Mouse (Mus musculus) hindbrain, embryonic 15.5 days (tissue): ENCODE results near the gene Ky. TPM values are rescaled to one million over a fixed set of nuclear protein-coding genes. Genes with fewer than 3 reads are reported as not detected.

Source experiments
- ATAC-seq: fragments of 200-750 bp; cut with Nextera tagmentation; 2 replicates; pipeline ENCODE4 v1.8.0; 2017; ENCODE audit warnings: low read depth, moderate number of reproducible peaks, moderate TSS enrichment; ENCODE audit not compliant: low FRiP score
- H3K27ac ChIP-seq: fragments of 300-500 bp; sonication (generic); replicated peaks from 2 replicates; pipeline ENCODE4 v1.5.1; 2015; ENCODE audit warnings: mild to moderate bottlenecking, inconsistent platforms
- H3K27me3 ChIP-seq: fragments of 300-500 bp; sonication (generic); 2 replicates; pipeline ENCODE4 v1.6.1; 2015; ENCODE audit warnings: control low read depth, inconsistent platforms
- H3K36me3 ChIP-seq: fragments of 300-500 bp; sonication (generic); 2 replicates; pipeline ENCODE4 v1.6.1; 2015; ENCODE audit warnings: control low read depth, inconsistent platforms
- H3K4me1 ChIP-seq: fragments of 300-500 bp; sonication (generic); replicated peaks from 2 replicates; pipeline ENCODE4 v1.6.1; 2015; ENCODE audit warnings: control low read depth, inconsistent platforms
- H3K4me2 ChIP-seq: fragments of 300-500 bp; sonication (generic); 2 replicates; pipeline ENCODE4 v1.6.1; 2015; ENCODE audit warnings: moderate library complexity, mild to moderate bottlenecking, inconsistent platforms
- H3K4me3 ChIP-seq: fragments of 300-500 bp; sonication (generic); 2 replicates; pipeline ENCODE4 v1.5.1; 2015; ENCODE audit warnings: mild to moderate bottlenecking, inconsistent platforms
- H3K9ac ChIP-seq: fragments of 300-500 bp; sonication (generic); 2 replicates; pipeline ENCODE4 v1.6.1; 2015; ENCODE audit warnings: inconsistent platforms
- H3K9me3 ChIP-seq: fragments of 300-500 bp; sonication (generic); 2 replicates; pipeline ENCODE4 v1.6.1; 2016; ENCODE audit warnings: control low read depth, inconsistent platforms
- WGBS: fragments of 180-500 bp; shearing (Covaris S2); methylation state at CpG from one replicate; pipeline ENCODE4 v1.1.7; 2015; 5-methylcytosine and 5-hydroxymethylcytosine counted together
- polyA plus RNA-seq: library from polyadenylated mRNA; unstranded; fragments of >200 nt; fragmentation: Nextera tagmentation; extraction: Ambion mirVana; gene quantifications from 2 replicates; pipeline ENCODE4 v1.2.1, GENCODE M21; 2015

The Ky gene
- polyA plus RNA-seq, 1 experiment from 2014 or later = 1.2 TPM

GRCm38 (mm10) chr9:102543761-102544115 lies 38.2 kb downstream of the Ky start:
- Histone ChIP-seq H3K9me3 (no peaks in the 10 kb centered on the region), H3K9ac (no peak overlapping the region), H3K27me3 (peaks cover 4% of the 10 kb centered on the region; the same call in 1 of the 2 replicates), H3K4me1 (peaks cover 46% of the 10 kb centered on the region), H3K36me3 (no peaks in the 10 kb centered on the region), H3K4me2 (no peak overlapping the region; the same call in 1 of the 2 replicates), H3K27ac (peak overlapping the region; percentile 96), H3K4me3 (no peak overlapping the region)
- ATAC-seq = peak; percentile 36
- 10% methylated on average over 2 of the region's 2 CpGs for WGBS

DNA sequence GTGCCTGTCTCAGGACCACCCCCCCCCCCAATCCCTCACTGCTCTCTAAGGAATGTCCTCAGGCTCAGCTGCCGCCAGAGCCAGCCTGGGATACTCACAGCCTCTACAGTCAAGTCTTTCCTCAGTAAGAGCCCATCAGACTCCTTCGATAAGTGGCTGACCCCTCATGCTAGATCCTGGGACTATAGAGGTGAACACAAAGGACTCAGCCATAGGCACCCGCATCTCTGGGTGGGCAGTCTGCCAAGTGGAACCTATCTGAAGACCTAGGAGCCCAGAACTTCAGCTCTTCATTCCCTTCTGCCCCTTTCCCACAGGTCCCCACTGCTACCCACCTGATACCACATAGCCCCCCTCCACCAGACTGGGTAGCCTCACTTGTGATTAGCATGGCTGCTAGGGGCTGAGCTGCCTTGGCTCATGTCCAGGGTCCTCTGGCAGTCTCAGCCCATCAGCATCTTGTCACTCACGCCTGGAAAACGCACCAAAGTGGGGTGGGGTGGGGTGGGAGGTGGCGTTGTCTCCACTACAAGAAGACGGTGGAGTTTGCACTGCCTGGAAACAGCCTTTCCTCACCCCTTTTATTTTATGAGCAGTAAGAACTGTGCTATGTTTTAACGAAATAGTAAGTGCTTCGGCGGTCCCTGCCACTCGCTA lies 38.7 kb downstream of the Ky start:
- H3K9me3 ChIP-seq = no peaks in the 10 kb centered on the region
- H3K27ac ChIP-seq = peak overlapping the region; percentile 96
- peak overlapping the region; percentile 63 for H3K9ac ChIP-seq
- H3K36me3 ChIP-seq = no peaks in the 10 kb centered on the region
- H3K27me3 ChIP-seq = peaks cover 4% of the 10 kb centered on the region; the same call in 1 of the 2 replicates
- H3K4me1 ChIP-seq = peaks cover 46% of the 10 kb centered on the region
- H3K4me3 ChIP-seq = peak overlapping the region; percentile 36
- 11% methylated on average over 11 of the region's 11 CpGs for WGBS
- peak overlapping the region; percentile 78 for H3K4me2 ChIP-seq
- ATAC-seq = peak; percentile 75

DNA sequence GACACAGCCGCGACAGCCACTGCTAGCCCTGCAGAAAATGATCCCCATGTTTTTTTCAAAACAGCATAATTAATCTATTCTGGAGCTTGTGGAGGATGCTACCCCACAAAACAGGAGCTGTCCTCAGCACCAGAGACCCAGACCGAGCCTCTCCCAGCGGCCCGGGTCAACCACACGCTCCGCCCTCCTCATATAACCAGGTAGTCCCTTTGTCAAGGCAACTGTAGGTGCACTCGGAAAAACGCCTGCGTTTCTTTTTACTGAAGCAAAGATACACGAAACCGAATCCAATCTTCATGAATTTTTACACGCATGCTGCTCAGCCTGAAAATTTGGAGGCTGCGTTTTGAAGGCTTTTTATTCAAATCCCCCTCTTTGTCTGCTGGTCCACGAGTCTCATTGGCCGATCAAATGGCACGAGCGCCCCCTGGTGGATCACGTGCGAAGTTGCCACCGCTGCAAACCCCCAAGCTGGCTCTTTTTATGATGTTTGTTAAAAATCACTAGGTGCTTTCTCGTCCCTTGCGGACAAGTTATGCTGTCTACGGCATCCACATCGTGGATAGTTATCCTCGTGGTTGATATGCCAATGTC lies 39.3 kb downstream of the Ky start:
- ATAC-seq = peak; percentile 55
- Histone ChIP-seq H3K9me3 (no peaks in the 10 kb centered on the region), H3K9ac (peak overlapping the region; percentile 63), H3K4me2 (peak overlapping the region; percentile 78), H3K27me3 (peaks cover 4% of the 10 kb centered on the region; the same call in 1 of the 2 replicates), H3K4me1 (peaks cover 46% of the 10 kb centered on the region), H3K27ac (peak overlapping the region; percentile 96), H3K4me3 (peak overlapping the region; percentile 36), H3K36me3 (no peaks in the 10 kb centered on the region)
- WGBS = under 1% methylated on average over 26 of the region's 26 CpGs

- peak overlapping the region; percentile 36 for H3K4me3 ChIP-seq
- peak overlapping the region; percentile 96 for H3K27ac ChIP-seq
- ATAC-seq = peak; percentile 27; the same call in 1 of the 2 replicates
- peaks cover 4% of the 10 kb centered on the region; the same call in 1 of the 2 replicates for H3K27me3 ChIP-seq
- 0 out of 2 replicates have a peak overlapping the region, but pooled peaks have one; percentile 7 for H3K9ac ChIP-seq
- no peaks in the 10 kb centered on the region for H3K9me3 ChIP-seq
- no peaks in the 10 kb centered on the region for H3K36me3 ChIP-seq
- WGBS = 9% methylated on average over 22 of the region's 22 CpGs
- H3K4me1 ChIP-seq = peaks cover 46% of the 10 kb centered on the region
- peak overlapping the region; percentile 78 for H3K4me2 ChIP-seq
Observed at GRCm38 (mm10) chr9:102545406-102546255, 40.1 kb downstream of the Ky start.

DNA sequence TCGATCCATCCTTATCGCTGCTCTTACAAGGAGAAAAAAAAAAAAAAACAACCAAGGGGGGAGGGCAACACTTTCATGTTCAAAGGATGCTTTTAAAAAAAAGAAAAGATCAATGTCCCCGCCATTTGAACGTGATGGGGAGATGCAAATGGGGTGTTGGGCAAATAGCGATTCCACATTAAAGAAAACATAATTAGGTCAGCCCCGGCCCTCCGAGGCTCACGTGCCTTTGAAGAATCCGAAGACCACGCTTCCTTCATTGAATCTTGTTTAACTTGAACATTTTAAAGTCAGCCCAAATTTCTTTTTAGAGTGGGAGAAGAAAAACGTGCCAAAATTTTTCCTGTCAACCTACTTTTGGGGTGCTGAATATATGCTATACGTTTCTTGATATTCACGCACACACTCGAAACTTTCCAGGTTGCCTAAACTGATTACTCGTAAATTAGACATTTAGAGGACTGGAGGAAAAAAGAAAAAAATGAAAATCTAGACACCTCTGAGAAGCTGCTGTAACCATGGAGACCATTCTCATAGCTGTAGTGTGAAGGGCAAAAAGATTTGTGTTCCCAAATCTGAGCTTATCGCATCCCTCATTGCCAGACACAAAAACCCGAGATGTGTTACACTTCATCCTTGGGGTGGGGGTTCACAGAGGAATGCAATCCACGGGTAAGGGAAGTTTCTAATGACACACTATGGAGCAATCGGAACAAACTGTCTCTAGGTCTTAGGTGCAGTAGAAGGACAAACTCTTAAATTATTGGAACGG lies 40.9 kb downstream of the Ky start:
- no peak for ATAC-seq
- WGBS = 44% methylated on average over 20 of the region's 20 CpGs
- H3K27me3 ChIP-seq = peaks cover 4% of the 10 kb centered on the region; the same call in 1 of the 2 replicates
- H3K4me1 ChIP-seq = peaks cover 46% of the 10 kb centered on the region
- no peak overlapping the region for H3K9ac ChIP-seq
- H3K4me3 ChIP-seq = no peak overlapping the region
- H3K9me3 ChIP-seq = no peaks in the 10 kb centered on the region
- H3K36me3 ChIP-seq = no peaks in the 10 kb centered on the region
- H3K27ac ChIP-seq = peak overlapping the region; percentile 96; the same call in 1 of the 2 replicates
- H3K4me2 ChIP-seq = peak overlapping the region; percentile 78

DNA sequence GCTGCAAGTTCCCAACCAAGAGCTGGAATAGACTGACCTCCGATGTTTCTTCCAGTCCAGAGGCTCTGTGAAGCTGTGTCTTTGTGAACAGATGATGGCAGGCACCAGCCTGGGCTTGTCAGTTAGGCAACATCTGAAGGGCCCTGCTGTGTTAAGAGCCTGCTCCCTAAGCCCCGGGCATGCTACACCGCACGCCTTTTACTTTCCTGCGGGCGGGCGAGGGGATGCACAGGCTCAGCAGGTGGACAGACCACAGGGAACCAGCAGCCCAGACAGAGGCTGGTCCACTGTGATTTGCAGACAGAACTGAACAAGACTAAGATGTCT lies 41.4 kb downstream of the Ky start:
- Histone ChIP-seq H3K9ac (no peak overlapping the region), H3K9me3 (no peaks in the 10 kb centered on the region), H3K27me3 (peaks cover 4% of the 10 kb centered on the region; the same call in 1 of the 2 replicates), H3K36me3 (no peaks in the 10 kb centered on the region), H3K27ac (peak overlapping the region; percentile 7; the same call in 1 of the 2 replicates), H3K4me3 (no peak overlapping the region), H3K4me2 (no peak overlapping the region), H3K4me1 (peaks cover 46% of the 10 kb centered on the region)
- no peak for ATAC-seq
- WGBS = 41% methylated on average over 7 of the region's 7 CpGs

- H3K27ac ChIP-seq = no peak overlapping the region
- peaks cover 4% of the 10 kb centered on the region; the same call in 1 of the 2 replicates for H3K27me3 ChIP-seq
- H3K4me2 ChIP-seq = no peak overlapping the region
- H3K4me3 ChIP-seq = no peak overlapping the region
- no peaks in the 10 kb centered on the region for H3K9me3 ChIP-seq
- no peaks in the 10 kb centered on the region for H3K36me3 ChIP-seq
- H3K4me1 ChIP-seq = peaks cover 32% of the 10 kb centered on the region
- H3K9ac ChIP-seq = no peak overlapping the region
- ATAC-seq = no peak
- 83% methylated on average over 8 of the region's 8 CpGs for WGBS
Observed at GRCm38 (mm10) chr9:102549211-102549610, 43.7 kb downstream of the Ky start.

DNA sequence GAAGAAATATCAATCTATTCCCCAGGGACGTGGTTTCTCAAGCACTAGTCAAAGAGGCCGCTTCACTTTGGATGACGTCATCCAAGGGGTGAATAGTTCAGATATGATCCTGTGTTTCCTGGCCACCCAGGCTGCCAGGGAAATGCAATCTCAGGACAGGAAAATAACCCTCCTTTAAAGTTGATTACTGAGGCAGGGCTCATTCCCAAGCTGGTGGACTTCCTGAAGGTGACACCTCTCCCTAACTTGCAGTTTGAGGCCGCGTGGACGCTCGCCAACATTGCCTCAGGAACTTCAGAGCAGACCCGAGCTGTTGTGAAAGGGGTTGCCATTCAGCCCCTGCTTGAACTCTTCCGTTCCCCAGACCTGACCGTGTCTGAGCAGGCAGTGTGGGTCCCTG lies 46.2 kb downstream of the Ky start:
- Histone ChIP-seq H3K27ac (no peak overlapping the region), H3K4me1 (peaks cover 7% of the 10 kb centered on the region), H3K4me3 (no peak overlapping the region), H3K9me3 (no peaks in the 10 kb centered on the region), H3K9ac (no peak overlapping the region), H3K36me3 (no peaks in the 10 kb centered on the region), H3K27me3 (peaks cover 4% of the 10 kb centered on the region; the same call in 1 of the 2 replicates), H3K4me2 (no peak overlapping the region)
- 83% methylated on average over 10 of the region's 10 CpGs for WGBS
- no peak for ATAC-seq

- H3K4me3 ChIP-seq = no peak overlapping the region
- H3K4me1 ChIP-seq = no peaks in the 10 kb centered on the region
- H3K36me3 ChIP-seq = no peaks in the 10 kb centered on the region
- no peaks in the 10 kb centered on the region for H3K9me3 ChIP-seq
- H3K27me3 ChIP-seq = no peaks in the 10 kb centered on the region
- no peak for ATAC-seq
- H3K4me2 ChIP-seq = no peak overlapping the region
- no peak overlapping the region for H3K27ac ChIP-seq
- no peak overlapping the region for H3K9ac ChIP-seq
- WGBS = 90% methylated on average over 3 of the region's 3 CpGs
Observed at GRCm38 (mm10) chr9:102553781-102554180, 48.2 kb downstream of the Ky start.

DNA sequence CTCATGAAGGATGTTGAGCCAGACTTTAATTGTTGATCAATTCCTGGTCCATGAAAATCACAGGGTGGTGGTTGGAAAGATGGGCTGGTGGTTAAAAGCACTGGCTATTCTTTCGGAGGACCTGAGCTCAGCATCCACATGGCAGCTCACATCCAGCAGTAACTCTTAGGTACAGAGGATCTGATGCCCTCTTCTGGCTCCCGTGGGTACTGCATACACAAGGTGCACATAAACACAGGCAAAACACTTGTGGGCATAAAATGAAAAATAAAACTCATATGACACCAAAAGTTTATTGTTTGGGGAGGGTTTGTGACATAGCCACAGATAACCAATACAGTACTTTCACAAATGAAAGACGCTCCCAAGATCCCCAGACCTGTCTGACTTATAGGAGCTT lies 52.9 kb downstream of the Ky start:
- no peak for ATAC-seq
- H3K27me3 ChIP-seq = no peaks in the 10 kb centered on the region
- no peak overlapping the region for H3K27ac ChIP-seq
- H3K9me3 ChIP-seq = no peaks in the 10 kb centered on the region
- no peaks in the 10 kb centered on the region for H3K4me1 ChIP-seq
- H3K4me3 ChIP-seq = no peak overlapping the region
- no peak overlapping the region for H3K9ac ChIP-seq
- H3K36me3 ChIP-seq = no peaks in the 10 kb centered on the region
- no peak overlapping the region for H3K4me2 ChIP-seq
- 97% methylated on average over 3 of the region's 3 CpGs for WGBS

DNA sequence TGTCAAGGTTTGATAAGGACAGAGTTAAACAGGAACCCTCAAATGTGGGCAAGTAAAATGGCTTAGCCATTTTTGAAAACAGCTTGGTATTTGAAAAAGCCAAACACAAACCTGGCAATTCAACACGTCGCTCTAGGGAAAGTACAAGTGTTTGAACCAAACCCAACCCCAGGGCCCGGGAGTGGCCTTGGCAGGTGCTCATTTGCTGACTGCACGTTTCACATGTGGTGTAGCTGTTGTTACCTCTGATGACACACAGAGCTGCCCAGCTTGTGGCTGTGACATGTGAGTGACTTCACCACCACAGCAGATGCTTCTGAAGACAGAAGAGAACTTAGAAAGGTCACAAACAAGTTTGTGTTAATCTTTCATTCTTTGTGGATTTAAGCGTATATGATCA lies 67.3 kb downstream of the Ky start:
- Histone ChIP-seq H3K4me3 (no peak overlapping the region), H3K27ac (no peak overlapping the region), H3K4me1 (no peaks in the 10 kb centered on the region), H3K4me2 (no peak overlapping the region), H3K9me3 (no peaks in the 10 kb centered on the region), H3K27me3 (no peaks in the 10 kb centered on the region), H3K36me3 (no peaks in the 10 kb centered on the region), H3K9ac (no peak overlapping the region)
- WGBS = 82% methylated on average over 5 of the region's 5 CpGs
- ATAC-seq = no peak
